Mouse (Mus musculus): ENCODE data around the gene Trh. TPM values are rescaled to one million over a fixed set of nuclear protein-coding genes. Genes with fewer than 3 reads are reported as not detected.

Gene Trh
- total and polyA plus RNA-seq, 3 experiments = not detected

DNA sequence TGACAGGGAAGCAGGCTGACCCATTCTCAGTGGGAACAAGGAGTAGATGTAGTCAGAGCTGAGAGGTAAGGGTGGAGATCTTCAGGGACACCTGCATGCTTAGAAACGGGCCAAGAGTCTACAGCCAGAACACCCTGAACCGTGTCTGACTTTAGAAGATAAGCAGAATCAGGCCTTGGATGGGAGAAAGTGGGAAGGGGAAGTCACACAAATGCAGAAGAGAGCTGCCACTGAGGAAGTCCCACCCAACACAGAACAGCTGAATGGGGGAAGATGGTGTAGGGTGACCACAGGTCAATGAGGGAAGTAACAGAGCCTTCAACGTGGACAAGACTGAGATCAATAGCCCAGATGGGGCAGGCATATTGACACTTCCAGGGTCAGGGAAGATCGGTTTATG lies 42.4 kb upstream of the Trh start:
- Histone ChIP-seq H3K36me3 (ENCODE audit: control insufficient read depth in 1 of 2, insufficient read depth in 2 of 2, low read length in 2 of 2) (peaks cover 0 to 2% of the 10 kb centered on the region in 2 experiments; a peak in 1 of 4 replicates), H3K9ac (ENCODE audit: control insufficient read depth, low read depth, low read length, poor library complexity, severe bottlenecking) (no peak overlapping the region), H3K27ac (ENCODE audit: control insufficient read depth, low read depth, low read length) (no peak overlapping the region), H3K79me2 (ENCODE audit: control insufficient read depth, insufficient read depth, low read length, poor library complexity) (no peaks in the 10 kb centered on the region), H3K4me3 (ENCODE audit: control insufficient read depth in 1 of 2, insufficient read depth in 1 of 2, low read depth in 2 of 2, low read length in 2 of 2) (no peak overlapping the region), H3K9me3 (replicated peaks; ENCODE audit: insufficient read depth, low read length) (no peaks in the 10 kb centered on the region), H3K4me1 (ENCODE audit: control insufficient read depth in 1 of 2, insufficient read depth in 2 of 2, low read length in 2 of 2) (peaks cover 0 to 10% of the 10 kb centered on the region in 2 experiments; a peak in 1 of 4 replicates), H3K27me3 (ENCODE audit: control insufficient read depth in 1 of 2, insufficient read depth in 2 of 2, low read length in 2 of 2) (no peaks in the 10 kb centered on the region)
- peak; percentile 72 for DNase-seq (ENCODE audit: low read depth, low spot score)
- TF ChIP-seq CHD2 (IDR thresholded peaks at IDR 0.05; ENCODE audit: low read length) (no peak), SIN3A (IDR thresholded peaks at IDR 0.05; ENCODE audit: low read length) (no peak), MXI1 (IDR thresholded peaks at IDR 0.05; ENCODE audit: low read depth, low read length) (no peak), RCOR1 (IDR thresholded peaks at IDR 0.05; ENCODE audit: low read depth, low read length) (no peak), EP300 (IDR thresholded peaks at IDR 0.05; ENCODE audit: low read depth in 1 of 2, low read length in 2 of 2) (peak; percentile 59 to 71), MYB (IDR thresholded peaks at IDR 0.05; ENCODE audit: low read depth, low read length) (no peak), MAX (IDR thresholded peaks at IDR 0.05; ENCODE audit: low read length) (no peak), USF2 (IDR thresholded peaks at IDR 0.05; ENCODE audit: borderline replicate concordance in 1 of 2, insufficient read depth in 1 of 2, low read depth in 1 of 2, low read length in 2 of 2) (no peak), HCFC1 (IDR thresholded peaks at IDR 0.05; ENCODE audit: low read depth, low read length) (no peak), TAL1 (IDR thresholded peaks at IDR 0.05; ENCODE audit: low read length) (peak; percentile 56; the same call in 1 of the 2 replicates), TBP (IDR thresholded peaks at IDR 0.05; ENCODE audit: low read depth, low read length) (no peak), E2F4 (IDR thresholded peaks at IDR 0.05; ENCODE audit: borderline replicate concordance, low read depth, low read length) (no peak), UBTF (IDR thresholded peaks at IDR 0.05; ENCODE audit: borderline replicate concordance, insufficient read depth, low read depth, low read length) (no peak), NRF1 (IDR thresholded peaks at IDR 0.05; ENCODE audit: insufficient read depth, low read depth, low read length, poor library complexity, severe bottlenecking) (no peak), ZC3H11A (IDR thresholded peaks at IDR 0.05; ENCODE audit: low read depth, low read length) (no peak), TCF12 (IDR thresholded peaks at IDR 0.05; ENCODE audit: low read depth, low read length) (peak; percentile 68), ETS1 (IDR thresholded peaks at IDR 0.05; ENCODE audit: low read depth, low read length) (no peak), GABPA (IDR thresholded peaks at IDR 0.05; ENCODE audit: low read depth, low read length) (no peak), GATA1 (IDR thresholded peaks at IDR 0.05; ENCODE audit: low read depth, low read length) (peak; percentile 63), CTCF (IDR thresholded peaks at IDR 0.05 in 2 of 3, conservative IDR thresholded peaks at IDR 0.05 in 1 of 3; ENCODE audit: control insufficient read depth in 1 of 3, insufficient read depth in 1 of 3, low read depth in 2 of 3, low read length in 3 of 3, poor library complexity in 1 of 3, severe bottlenecking in 1 of 3) (no peak), NELFE (IDR thresholded peaks at IDR 0.05; ENCODE audit: low read depth, low read length) (no peak), MAFK (IDR thresholded peaks at IDR 0.05; ENCODE audit: borderline replicate concordance, low read depth, low read length) (no peak), POLR2A (IDR thresholded peaks at IDR 0.05; ENCODE audit: control insufficient read depth in 1 of 2, insufficient read depth in 1 of 2, low read depth in 1 of 2, low read length in 2 of 2, poor library complexity in 1 of 2) (no peak), SMC3 (IDR thresholded peaks at IDR 0.05; ENCODE audit: low read depth, low read length) (no peak), KAT2A (conservative IDR thresholded peaks at IDR 0.05; ENCODE audit: low read depth, low read length) (no peak)
